Mouse (Mus musculus): ENCODE results near the gene Rasgef1c. TPM values are rescaled to one million over a fixed set of nuclear protein-coding genes. Genes with fewer than 3 reads are reported as not detected.
A peak's percentile ranks its signal among the peaks of the same experiment; 100 is the strongest.

Gene Rasgef1c
- polyA plus RNA-seq, 1 experiment, result not detected

DNA sequence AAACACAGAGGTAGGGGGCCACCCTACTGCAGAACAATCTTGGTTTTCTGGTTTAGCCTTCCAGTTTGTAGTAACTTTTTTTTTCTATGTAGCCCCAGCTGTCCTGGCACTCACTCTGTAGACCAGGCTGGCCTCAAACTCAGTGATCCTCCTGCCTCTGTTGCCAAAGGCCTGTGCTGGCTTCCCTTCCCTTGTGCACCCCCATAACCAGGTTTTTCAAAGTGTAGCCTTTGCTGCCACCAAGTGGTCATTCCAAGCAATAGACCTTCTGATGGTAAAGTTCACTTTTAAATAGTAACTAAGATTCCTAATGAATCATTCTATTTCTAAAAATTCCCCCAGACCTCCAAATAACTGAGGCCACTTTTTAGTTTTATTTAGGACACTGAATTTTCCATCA is 31.9 kb upstream of the Rasgef1c start:
- no peaks in the 10 kb centered on the region for H3K79me2 ChIP-seq (ENCODE audit: control insufficient read depth, insufficient read depth)
- H3K4me3 ChIP-seq (ENCODE audit: insufficient read depth, poor library complexity, severe bottlenecking), result no peak overlapping the region
- no peak overlapping the region for H3ac ChIP-seq (ENCODE audit: control insufficient read depth, insufficient read length, low read depth)
- H3K27me3 ChIP-seq (ENCODE audit: control insufficient read depth, insufficient read depth, insufficient read length), result no peaks in the 10 kb centered on the region
- H3K79me3 ChIP-seq (ENCODE audit: low read depth), result no peaks in the 10 kb centered on the region
- peaks cover 30% of the 10 kb centered on the region for H3K36me3 ChIP-seq (ENCODE audit: control insufficient read depth, insufficient read depth)
- TF ChIP-seq FOSL1 (IDR thresholded peaks at IDR 0.05; ENCODE audit: insufficient read depth, low read length, poor library complexity, severe bottlenecking) (no peak), USF1 (IDR thresholded peaks at IDR 0.05; ENCODE audit: low read depth) (no peak), MYOD1 (IDR thresholded peaks at IDR 0.05; ENCODE audit: control insufficient read depth, insufficient read length, low read depth) (no peak), CEBPB (IDR thresholded peaks at IDR 0.05; ENCODE audit: low read depth) (no peak), CTCF (IDR thresholded peaks at IDR 0.05; ENCODE audit: control insufficient read depth, insufficient read depth, insufficient read length) (no peak), MYOG (IDR thresholded peaks at IDR 0.05; ENCODE audit: control insufficient read depth, extremely low read depth, insufficient read length) (no peak), MAX (IDR thresholded peaks at IDR 0.05) (no peak)

DNA sequence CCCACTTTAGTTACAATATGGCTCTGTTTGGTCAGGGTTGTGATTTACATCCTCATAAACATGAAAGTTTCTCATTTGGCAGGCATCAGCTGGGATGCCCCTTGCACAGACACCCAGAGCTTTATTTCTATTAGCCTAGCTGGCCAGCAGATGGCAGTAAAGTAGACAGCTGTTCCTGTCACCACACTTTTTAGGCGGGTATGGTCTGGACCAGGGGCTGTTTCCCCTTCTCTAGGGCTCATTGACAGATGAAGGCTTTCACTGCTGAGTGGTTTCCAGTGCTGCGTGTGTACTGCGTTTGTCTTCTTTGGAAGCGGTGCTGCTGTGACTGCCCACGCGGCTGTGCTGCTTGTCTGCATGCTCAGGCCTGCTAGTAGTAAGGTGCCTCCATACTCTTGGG is 29.7 kb upstream of the Rasgef1c start:
- H3K27me3 ChIP-seq (ENCODE audit: control insufficient read depth, insufficient read depth, insufficient read length), result no peaks in the 10 kb centered on the region
- peaks cover 35% of the 10 kb centered on the region for H3K36me3 ChIP-seq (ENCODE audit: control insufficient read depth, insufficient read depth)
- TF ChIP-seq MYOD1 (IDR thresholded peaks at IDR 0.05; ENCODE audit: control insufficient read depth, insufficient read length, low read depth) (peak; percentile 39), CTCF (IDR thresholded peaks at IDR 0.05; ENCODE audit: control insufficient read depth, insufficient read depth, insufficient read length) (peak; percentile 15), MAX (IDR thresholded peaks at IDR 0.05) (no peak), USF1 (IDR thresholded peaks at IDR 0.05; ENCODE audit: low read depth) (no peak)
- H3K4me3 ChIP-seq (ENCODE audit: insufficient read depth, poor library complexity, severe bottlenecking), result no peak overlapping the region
- H3K79me3 ChIP-seq (ENCODE audit: low read depth), result no peaks in the 10 kb centered on the region
- H3K79me2 ChIP-seq (ENCODE audit: control insufficient read depth, insufficient read depth), result no peaks in the 10 kb centered on the region
- H3ac ChIP-seq (ENCODE audit: control insufficient read depth, insufficient read length, low read depth), result no peak overlapping the region

DNA sequence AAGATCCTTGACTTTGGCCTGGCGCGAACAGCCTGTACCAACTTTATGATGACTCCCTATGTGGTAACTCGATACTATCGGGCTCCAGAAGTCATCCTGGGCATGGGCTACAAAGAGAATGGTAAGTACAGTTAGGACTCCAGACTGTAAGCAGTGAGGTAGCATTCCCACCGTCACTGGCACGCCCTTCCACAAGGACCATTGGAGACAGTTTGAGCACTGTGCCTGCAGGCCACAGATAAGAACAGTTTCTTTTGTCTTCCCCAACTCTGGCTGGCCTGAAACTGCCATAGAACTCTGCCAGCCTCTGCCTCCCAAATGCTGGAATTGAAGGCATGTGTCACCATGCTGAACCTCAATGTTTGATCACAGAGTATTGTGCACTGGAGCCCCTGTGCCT is 28.9 kb upstream of the Rasgef1c start:
- peaks cover 30% of the 10 kb centered on the region for H3K36me3 ChIP-seq (ENCODE audit: control insufficient read depth, insufficient read depth)
- TF ChIP-seq MYOD1 (IDR thresholded peaks at IDR 0.05; ENCODE audit: control insufficient read depth, insufficient read length, low read depth) (no peak), FOSL1 (IDR thresholded peaks at IDR 0.05; ENCODE audit: insufficient read depth, low read length, poor library complexity, severe bottlenecking) (no peak), USF1 (IDR thresholded peaks at IDR 0.05; ENCODE audit: low read depth) (no peak), CTCF (IDR thresholded peaks at IDR 0.05; ENCODE audit: control insufficient read depth, insufficient read depth, insufficient read length) (no peak), MAX (IDR thresholded peaks at IDR 0.05) (no peak), CEBPB (IDR thresholded peaks at IDR 0.05; ENCODE audit: low read depth) (no peak), MYOG (IDR thresholded peaks at IDR 0.05; ENCODE audit: control insufficient read depth, extremely low read depth, insufficient read length) (no peak)
- no peak overlapping the region for H3ac ChIP-seq (ENCODE audit: control insufficient read depth, insufficient read length, low read depth)
- H3K27me3 ChIP-seq (ENCODE audit: control insufficient read depth, insufficient read depth, insufficient read length), result no peaks in the 10 kb centered on the region
- H3K4me3 ChIP-seq (ENCODE audit: insufficient read depth, poor library complexity, severe bottlenecking), result no peak overlapping the region
- H3K79me3 ChIP-seq (ENCODE audit: low read depth), result no peaks in the 10 kb centered on the region
- no peaks in the 10 kb centered on the region for H3K79me2 ChIP-seq (ENCODE audit: control insufficient read depth, insufficient read depth)

DNA sequence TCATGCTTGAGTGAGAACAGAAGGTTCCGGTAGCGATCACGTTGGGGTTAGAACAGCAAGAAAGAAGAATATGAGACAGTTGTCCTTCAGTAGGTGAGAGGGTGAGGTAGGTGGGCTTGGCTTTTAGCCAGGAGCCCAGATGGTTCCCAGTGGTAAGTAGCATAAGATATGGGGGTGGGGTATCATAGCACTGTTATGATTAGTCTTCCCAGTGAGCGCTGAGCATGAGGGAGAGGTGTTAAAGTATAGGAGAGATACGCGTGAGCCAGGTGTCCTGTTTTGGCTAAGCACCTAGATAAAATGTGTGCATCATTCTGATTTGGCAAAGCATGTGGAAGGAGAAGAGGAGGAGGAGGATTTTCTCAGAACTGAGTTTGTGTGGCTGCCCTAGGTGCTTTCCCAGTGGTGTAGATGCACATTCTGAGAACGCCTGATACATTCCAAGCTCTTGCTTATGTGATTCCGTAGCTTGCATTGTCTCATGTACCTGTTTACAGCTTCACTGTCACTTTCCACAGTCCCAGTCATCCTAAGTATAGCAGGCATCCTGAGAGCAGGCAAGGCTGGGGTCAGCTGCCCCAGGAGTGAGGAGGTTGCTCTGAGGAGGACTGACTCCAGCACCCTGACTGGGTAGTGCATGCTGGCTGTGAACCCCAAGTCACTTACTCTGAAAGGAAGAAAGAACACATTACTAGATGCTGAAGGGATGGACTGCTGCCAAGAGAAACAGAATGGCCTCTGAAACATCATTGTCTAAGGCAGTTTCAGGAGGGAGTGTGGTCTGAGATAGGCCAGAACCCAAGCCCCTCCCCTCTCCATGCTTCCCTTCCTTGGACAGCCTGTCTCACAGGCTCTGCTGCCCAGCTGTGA is 24.5 kb upstream of the Rasgef1c start:
- Histone ChIP-seq H3K79me2 (ENCODE audit: control insufficient read depth, insufficient read depth) (no peaks in the 10 kb centered on the region), H3K79me3 (ENCODE audit: low read depth) (no peaks in the 10 kb centered on the region), H3K4me3 (ENCODE audit: insufficient read depth, poor library complexity, severe bottlenecking) (no peak overlapping the region), H3ac (ENCODE audit: control insufficient read depth, insufficient read length, low read depth) (no peak overlapping the region), H3K36me3 (ENCODE audit: control insufficient read depth, insufficient read depth) (peaks cover 43% of the 10 kb centered on the region), H3K27me3 (ENCODE audit: control insufficient read depth, insufficient read depth, insufficient read length) (no peaks in the 10 kb centered on the region)
- TF ChIP-seq MAX (IDR thresholded peaks at IDR 0.05), result no peak
- TF ChIP-seq MYOD1 (IDR thresholded peaks at IDR 0.05; ENCODE audit: control insufficient read depth, insufficient read length, low read depth), result no peak
- no peak for TF ChIP-seq FOSL1 (IDR thresholded peaks at IDR 0.05; ENCODE audit: insufficient read depth, low read length, poor library complexity, severe bottlenecking)

DNA sequence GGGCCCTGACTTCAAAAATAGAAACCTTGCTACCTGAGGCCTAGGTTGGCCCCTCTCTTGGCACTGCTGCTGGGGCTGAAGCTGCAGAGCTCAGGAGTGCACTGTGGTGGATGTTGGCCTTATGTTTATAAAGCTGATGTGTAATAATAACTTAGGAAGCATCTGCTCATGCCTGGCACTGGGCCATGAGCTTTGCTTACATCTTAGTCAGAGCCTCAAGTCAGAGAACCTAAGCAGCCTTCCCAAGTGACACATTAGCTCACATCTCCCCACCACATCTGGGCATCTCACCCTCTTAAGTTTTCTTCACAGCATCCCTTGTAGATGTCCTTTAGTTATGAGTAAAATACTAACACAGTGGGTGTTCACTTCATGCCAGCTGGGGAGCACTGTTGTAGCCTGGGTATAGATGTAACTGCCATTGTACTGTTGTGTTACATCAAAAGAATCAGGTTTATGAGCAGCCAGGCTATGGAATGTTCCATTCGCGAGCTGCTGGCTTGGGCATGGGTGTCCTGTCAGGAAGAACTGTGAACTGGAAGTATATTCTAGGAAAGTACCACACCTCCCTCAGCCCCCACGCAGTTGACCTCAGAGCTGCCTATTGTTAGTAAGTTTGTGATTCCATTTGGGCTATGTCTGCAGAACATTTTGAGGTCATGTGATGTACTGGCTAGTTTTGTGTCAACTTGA is 21.5 kb upstream of the Rasgef1c start:
- H3K27me3 ChIP-seq (ENCODE audit: control insufficient read depth, insufficient read depth, insufficient read length), result no peaks in the 10 kb centered on the region
- H3ac ChIP-seq (ENCODE audit: control insufficient read depth, insufficient read length, low read depth), result no peak overlapping the region
- no peak overlapping the region for H3K4me3 ChIP-seq (ENCODE audit: insufficient read depth, poor library complexity, severe bottlenecking)
- H3K79me2 ChIP-seq (ENCODE audit: control insufficient read depth, insufficient read depth), result no peaks in the 10 kb centered on the region
- TF ChIP-seq CEBPB (IDR thresholded peaks at IDR 0.05; ENCODE audit: low read depth), result no peak
- TF ChIP-seq FOSL1 (IDR thresholded peaks at IDR 0.05; ENCODE audit: insufficient read depth, low read length, poor library complexity, severe bottlenecking), result no peak
- TF ChIP-seq CTCF (IDR thresholded peaks at IDR 0.05; ENCODE audit: control insufficient read depth, insufficient read depth, insufficient read length), result no peak
- no peak for TF ChIP-seq USF1 (IDR thresholded peaks at IDR 0.05; ENCODE audit: low read depth)
- TF ChIP-seq MYOG (IDR thresholded peaks at IDR 0.05; ENCODE audit: control insufficient read depth, extremely low read depth, insufficient read length), result no peak
- TF ChIP-seq MAX (IDR thresholded peaks at IDR 0.05), result no peak
- TF ChIP-seq MYOD1 (IDR thresholded peaks at IDR 0.05; ENCODE audit: control insufficient read depth, insufficient read length, low read depth), result no peak
- no peaks in the 10 kb centered on the region for H3K79me3 ChIP-seq (ENCODE audit: low read depth)
- peaks cover 40% of the 10 kb centered on the region for H3K36me3 ChIP-seq (ENCODE audit: control insufficient read depth, insufficient read depth)

All from C2C12 (cell line).